ENCODE assay signal across 21 mouse cellular contexts in genomic region chr10:95110786-95111185, GRCm38 (mm10).
"Had no signal": no experiment of that assay in that cellular context is flagged by ENCODE, and none has a peak within 500 bp of the region (broad histone marks: within the 10 kb centered on the region; RNA-seq: fewer than 3 reads in every experiment).

No protein-coding gene starts in this region.

- H3K27ac ChIP-seq: hindbrain, embryonic 13.5 days; hindbrain, embryonic 15.5 days; hindbrain, postnatal 0 days; kidney, embryonic 15.5 days; kidney, postnatal 0 days; limb, embryonic 13.5 days; limb, embryonic 15.5 days; liver, embryonic 12.5 days; liver, embryonic 14.5 days had no signal

- DNase-seq: gastrocnemius, postnatal 14 days; gastrocnemius, postnatal 36 days; kidney, adult 11 months; kidney, adult 2 months; kidney, adult 9 months; kidney, postnatal 14 days; kidney, postnatal 36 days; layer of hippocampus, adult 9-11 months; layer of hippocampus, postnatal 36 days; left cerebral cortex, postnatal 4 days had no signal

- H3K36me3 ChIP-seq: hindbrain, embryonic 13.5 days; hindbrain, embryonic 15.5 days; kidney, embryonic 15.5 days; limb, embryonic 13.5 days; limb, embryonic 15.5 days; liver, embryonic 12.5 days had no signal

- ATAC-seq: hindbrain, postnatal 0 days; intestine, embryonic 16.5 days; liver, embryonic 12.5 days had no signal

- H3K9me3 ChIP-seq: hindbrain, embryonic 13.5 days; hindbrain, embryonic 15.5 days; kidney, embryonic 15.5 days; limb, embryonic 13.5 days; limb, embryonic 15.5 days; liver, embryonic 12.5 days had no signal

- H3K4me2 ChIP-seq: heart, embryonic 11.5 days; hindbrain, embryonic 13.5 days; hindbrain, embryonic 15.5 days; kidney, embryonic 15.5 days; limb, embryonic 13.5 days; limb, embryonic 15.5 days; liver, embryonic 12.5 days had no signal

- H3K27me3 ChIP-seq: hindbrain, embryonic 13.5 days; hindbrain, embryonic 15.5 days; kidney, embryonic 15.5 days; limb, embryonic 13.5 days; limb, embryonic 15.5 days had no signal

- H3K9ac ChIP-seq: hindbrain, embryonic 13.5 days; hindbrain, embryonic 15.5 days; kidney, embryonic 15.5 days; limb, embryonic 13.5 days; limb, embryonic 15.5 days; liver, embryonic 12.5 days; liver, embryonic 14.5 days had no signal

- H3K4me1 ChIP-seq: hindbrain, embryonic 15.5 days; liver, embryonic 12.5 days had no signal

- H3K4me3 ChIP-seq: hindbrain, embryonic 13.5 days; hindbrain, embryonic 15.5 days; kidney, embryonic 15.5 days; limb, embryonic 13.5 days; limb, embryonic 15.5 days; liver, embryonic 12.5 days had no signal
